Mouse (Mus musculus) liver, postnatal 0 days (tissue): ENCODE results near the gene 4921507P07Rik. TPM values are rescaled to one million over a fixed set of nuclear protein-coding genes. Genes with fewer than 3 reads are reported as not detected.

Experiments used
- ATAC-seq: fragments of 200-750 bp; cut with Nextera tagmentation; 2 replicates; pipeline ENCODE4 v1.8.0; 2017; ENCODE audit warnings: mild to moderate bottlenecking, moderate library complexity
- DNase-seq: peaks from one replicate; pipeline ENCODE4 v3.0.0-alpha.2; 2016
- H3K27ac ChIP-seq: fragments of 300-500 bp; sonication (generic); 2 replicates; pipeline ENCODE4 v1.5.1; 2014; ENCODE audit warnings: antibody characterized with exemption, moderate library complexity, mild to moderate bottlenecking, low read depth
- H3K27me3 ChIP-seq: fragments of 300-500 bp; sonication (generic); 2 replicates; pipeline ENCODE4 v1.6.1; 2014; ENCODE audit warnings: low read length, control low read depth, mixed read lengths; ENCODE audit not compliant: insufficient read depth
- H3K36me3 ChIP-seq: fragments of 300-500 bp; sonication (generic); replicated peaks from 2 replicates; pipeline ENCODE4 v1.6.1; 2014; ENCODE audit warnings: mild to moderate bottlenecking, control low read depth, low read length, moderate library complexity, mixed read lengths; ENCODE audit not compliant: insufficient read depth
- H3K4me1 ChIP-seq: fragments of 300-500 bp; sonication (generic); 2 replicates; pipeline ENCODE4 v1.6.1; 2014; ENCODE audit warnings: antibody characterized with exemption, mild to moderate bottlenecking, control low read depth; ENCODE audit not compliant: insufficient read depth
- H3K4me2 ChIP-seq: fragments of 300-500 bp; sonication (generic); 2 replicates; pipeline ENCODE4 v1.6.1; 2014; ENCODE audit warnings: low read depth, mild to moderate bottlenecking, low read length, moderate library complexity, mixed read lengths
- H3K4me3 ChIP-seq: fragments of 300-500 bp; sonication (generic); 2 replicates; pipeline ENCODE4 v1.5.1; 2014; ENCODE audit warnings: low read depth, low read length
- H3K9ac ChIP-seq: fragments of 300-500 bp; sonication (generic); replicated peaks from 2 replicates; pipeline ENCODE4 v1.6.1; 2014; ENCODE audit warnings: mild to moderate bottlenecking, moderate library complexity
- H3K9me3 ChIP-seq: fragments of 300-500 bp; sonication (generic); 2 replicates; pipeline ENCODE4 v1.6.1; 2016; ENCODE audit warnings: mild to moderate bottlenecking, control low read depth, low read length, mixed read lengths
- CTCF ChIP-seq: sonication (generic); IDR thresholded peaks from 2 replicates; pipeline ENCODE4 v1.5.1; 2016; ENCODE audit warnings: antibody characterized with exemption, low read depth
- EP300 ChIP-seq: IDR thresholded peaks from 2 replicates; pipeline ENCODE4 v1.6.1; 2016; ENCODE audit warnings: antibody characterized with exemption, low read depth, mild to moderate bottlenecking
- WGBS: fragments of 180-500 bp; shearing (Covaris S2); extraction: QIAGEN DNeasy Blood & Tissue Kit; methylation state at CpG from one replicate; pipeline ENCODE4 v1.1.7; 2014; ENCODE audit not compliant: insufficient replicate concordance; 5-methylcytosine and 5-hydroxymethylcytosine counted together
- polyA plus RNA-seq: library from polyadenylated mRNA; unstranded; fragments of >200 nt; fragmentation: Nextera tagmentation; extraction: Ambion mirVana; gene quantifications from 2 replicates; pipeline ENCODE4 v1.2.1, GENCODE M21; 2015

Gene 4921507P07Rik
- polyA plus RNA-seq, 1 experiment from 2014 or later = 0.43 TPM

DNA sequence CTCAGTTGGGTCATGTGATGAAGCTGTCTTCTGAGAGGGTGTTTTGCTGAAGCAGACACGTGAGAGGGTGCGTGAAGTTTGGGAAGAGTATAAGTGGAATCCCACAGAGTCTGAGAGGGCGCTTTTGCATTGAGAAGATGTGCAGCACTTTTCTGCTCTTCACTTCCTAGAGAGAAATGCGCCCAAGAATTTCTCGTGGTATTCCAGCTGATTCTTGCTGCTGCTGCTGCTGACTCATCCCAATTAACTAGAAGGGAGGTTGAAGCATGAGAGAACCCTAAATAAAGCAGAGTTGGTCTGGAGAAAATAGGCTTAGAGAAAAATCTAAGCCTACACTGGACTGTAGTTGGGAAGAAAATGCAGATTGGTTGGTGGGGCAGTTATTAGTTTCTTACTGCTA is 47.4 kb downstream of the 4921507P07Rik start:
- TF ChIP-seq CTCF = no peak
- no peak for TF ChIP-seq EP300
- H3K4me3 ChIP-seq = no peak overlapping the region
- H3K4me1 ChIP-seq = 0 out of 2 replicates have a peak, but pooled peaks cover 3% of the 10 kb centered on the region
- H3K27ac ChIP-seq = no peak overlapping the region
- H3K9ac ChIP-seq = no peak overlapping the region
- WGBS = 68% methylated on average over 5 of the region's 5 CpGs
- H3K4me2 ChIP-seq = no peak overlapping the region
- ATAC-seq (no peak), DNase-seq (no peak)
- no peaks in the 10 kb centered on the region for H3K27me3 ChIP-seq
- no peaks in the 10 kb centered on the region for H3K9me3 ChIP-seq
- H3K36me3 ChIP-seq = no peaks in the 10 kb centered on the region

DNA sequence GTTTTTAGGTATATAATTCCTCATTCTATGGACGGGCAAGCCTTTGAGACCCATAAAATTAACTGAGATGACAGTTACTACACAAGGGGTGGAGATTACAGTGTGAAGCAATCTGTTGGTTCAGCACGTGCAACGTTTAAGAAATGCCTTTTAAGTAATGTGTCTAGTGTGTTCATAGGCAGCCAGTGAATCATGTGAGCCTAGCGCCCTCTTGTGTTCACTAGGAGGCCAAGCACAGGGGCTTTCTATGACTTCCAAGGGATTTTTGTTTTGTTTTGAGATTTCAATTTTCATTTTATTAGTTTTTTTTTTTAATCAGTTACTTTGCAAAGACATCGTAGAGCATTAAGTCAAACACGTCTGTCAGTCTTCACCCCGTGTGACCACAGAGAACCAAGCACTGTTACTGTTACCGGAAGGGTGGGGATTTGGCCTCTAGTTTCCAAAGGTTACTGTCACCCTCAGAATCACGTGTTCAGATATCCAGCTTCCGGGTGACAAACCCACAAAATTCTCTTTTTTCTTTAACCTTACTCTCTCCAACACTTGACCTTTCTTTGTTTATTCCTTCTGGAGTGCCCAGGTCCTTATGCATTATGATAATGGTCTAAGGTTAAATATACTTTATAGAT is 50.9 kb downstream of the 4921507P07Rik start:
- H3K4me1 ChIP-seq = 0 out of 2 replicates have a peak, but pooled peaks cover 3% of the 10 kb centered on the region
- peak overlapping the region; percentile 22; the same call in 1 of the 2 replicates for H3K27ac ChIP-seq
- H3K36me3 ChIP-seq = no peaks in the 10 kb centered on the region
- H3K4me2 ChIP-seq = 0 out of 2 replicates have a peak overlapping the region, but pooled peaks have one; percentile 18
- 16% methylated on average over 10 of the region's 10 CpGs for WGBS
- no peak for DNase-seq
- H3K9ac ChIP-seq = no peak overlapping the region
- no peak overlapping the region for H3K4me3 ChIP-seq
- no peaks in the 10 kb centered on the region for H3K9me3 ChIP-seq
- no peaks in the 10 kb centered on the region for H3K27me3 ChIP-seq
- TF ChIP-seq CTCF (peak; percentile 85), EP300 (0 out of 2 replicates have a peak, but pooled peaks have one; percentile 25)
- peak; percentile 77 for ATAC-seq

DNA sequence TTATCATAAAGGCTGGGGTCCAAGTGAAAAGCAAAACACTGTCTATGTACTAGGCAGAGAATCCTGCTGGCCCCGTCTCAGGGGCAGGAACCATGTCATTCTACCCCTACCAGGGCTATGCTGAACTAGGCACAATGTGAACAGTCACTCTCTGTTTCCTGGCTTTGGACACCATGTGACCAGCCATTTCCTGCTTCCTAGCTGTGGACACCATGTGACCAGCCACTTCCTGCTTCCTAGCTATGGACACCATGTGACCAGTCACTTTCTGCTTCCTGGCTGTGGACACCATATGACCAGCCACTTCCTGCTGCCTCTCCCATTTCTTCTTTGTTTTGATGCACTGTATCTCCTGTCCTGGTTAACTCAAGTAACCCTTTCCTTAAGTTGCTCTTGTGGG is 53.9 kb downstream of the 4921507P07Rik start:
- Histone ChIP-seq H3K4me1 (0 out of 2 replicates have a peak, but pooled peaks cover 3% of the 10 kb centered on the region), H3K4me2 (no peak overlapping the region), H3K4me3 (no peak overlapping the region), H3K36me3 (no peaks in the 10 kb centered on the region), H3K9ac (no peak overlapping the region), H3K27me3 (no peaks in the 10 kb centered on the region), H3K27ac (no peak overlapping the region), H3K9me3 (no peaks in the 10 kb centered on the region)
- ATAC-seq = no peak
- TF ChIP-seq CTCF (no peak), EP300 (no peak)
- no peak for DNase-seq
- 86% methylated on average over 1 of the region's 1 CpGs for WGBS

DNA sequence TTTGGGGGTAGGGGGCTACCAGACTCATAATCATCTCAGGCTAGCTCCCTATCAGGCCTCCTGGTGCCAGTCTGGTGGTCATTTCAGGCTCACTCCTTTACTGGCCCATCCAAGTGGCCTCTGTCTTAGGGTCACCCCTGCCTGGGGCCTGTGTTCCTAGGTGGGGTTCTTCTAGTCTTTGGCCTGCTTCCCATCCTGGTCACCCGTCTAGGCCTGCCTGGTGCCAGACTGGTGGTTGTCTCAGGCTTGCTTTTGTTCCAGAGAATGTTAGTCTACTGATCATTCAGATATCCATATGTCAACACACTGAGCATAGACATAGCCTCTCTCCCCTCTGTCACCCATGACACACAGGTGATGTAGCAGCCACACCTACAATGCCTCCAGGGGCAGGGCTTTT is 56.8 kb downstream of the 4921507P07Rik start:
- Histone ChIP-seq H3K27me3 (no peaks in the 10 kb centered on the region), H3K4me3 (no peak overlapping the region), H3K36me3 (no peaks in the 10 kb centered on the region), H3K9ac (no peak overlapping the region), H3K4me1 (no peaks in the 10 kb centered on the region), H3K4me2 (no peak overlapping the region), H3K27ac (no peak overlapping the region), H3K9me3 (no peaks in the 10 kb centered on the region)
- TF ChIP-seq EP300 = no peak
- no peak for TF ChIP-seq CTCF
- ATAC-seq (no peak), DNase-seq (no peak)
- 67% methylated on average over 1 of the region's 1 CpGs for WGBS

DNA sequence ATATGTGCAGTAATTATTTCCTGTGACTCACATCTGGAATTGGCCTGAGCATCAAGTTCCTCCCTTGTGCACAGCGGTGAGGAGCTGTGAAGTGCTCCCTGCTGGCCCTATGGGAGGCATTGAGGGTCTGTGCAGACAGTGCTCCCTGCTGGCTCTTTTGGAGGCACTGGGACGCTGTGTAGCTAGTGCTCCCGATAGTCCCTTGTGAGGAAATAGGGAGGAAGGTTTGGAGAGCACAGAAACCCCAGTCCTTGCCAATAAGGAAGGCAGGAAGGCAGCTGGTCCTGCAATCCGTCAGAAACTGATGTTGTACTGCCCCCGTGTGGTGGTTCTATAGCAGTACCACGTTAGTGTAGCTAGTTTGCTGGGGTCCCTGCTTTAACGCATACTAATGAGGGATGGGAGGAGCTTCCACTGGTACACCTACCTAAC is 60.0 kb downstream of the 4921507P07Rik start:
- no peak overlapping the region for H3K27ac ChIP-seq
- H3K4me2 ChIP-seq = no peak overlapping the region
- no peaks in the 10 kb centered on the region for H3K36me3 ChIP-seq
- H3K9ac ChIP-seq = no peak overlapping the region
- no peaks in the 10 kb centered on the region for H3K4me1 ChIP-seq
- peak; percentile 90 for TF ChIP-seq CTCF
- TF ChIP-seq EP300 = no peak
- H3K9me3 ChIP-seq = no peaks in the 10 kb centered on the region
- 7% methylated on average over 7 of the region's 7 CpGs for whole genome bisulfite sequencing
- no peak overlapping the region for H3K4me3 ChIP-seq
- ATAC-seq (0 out of 2 replicates have a peak, but pooled peaks have one; percentile 43), DNase-seq (peak; percentile 81)
- no peaks in the 10 kb centered on the region for H3K27me3 ChIP-seq

DNA sequence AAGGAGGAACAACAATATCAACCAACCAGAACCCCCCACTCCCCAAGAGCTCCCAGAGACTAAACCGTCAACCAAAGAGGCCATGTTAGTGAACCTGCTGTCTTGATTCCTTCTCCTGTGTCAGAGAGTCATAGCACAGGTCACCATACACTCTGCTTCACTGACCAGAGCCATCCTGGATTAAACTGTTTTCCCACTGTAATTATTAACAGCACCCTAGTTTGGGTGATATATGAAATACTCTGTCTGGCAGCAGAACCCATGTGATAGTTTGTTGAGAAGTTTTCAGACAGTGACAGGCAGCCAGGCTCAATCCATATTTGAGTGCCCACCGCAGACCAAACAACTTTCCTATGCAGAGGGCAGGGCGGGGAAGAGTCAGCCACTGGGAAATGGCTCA is 61.1 kb downstream of the 4921507P07Rik start:
- H3K4me1 ChIP-seq = no peaks in the 10 kb centered on the region
- H3K4me3 ChIP-seq = no peak overlapping the region
- H3K4me2 ChIP-seq = no peak overlapping the region
- H3K9me3 ChIP-seq = no peaks in the 10 kb centered on the region
- H3K36me3 ChIP-seq = no peaks in the 10 kb centered on the region
- H3K27ac ChIP-seq = no peak overlapping the region
- no peak overlapping the region for H3K9ac ChIP-seq
- ATAC-seq = no peak
- DNase-seq = no peak
- 91% methylated on average over 3 of the region's 3 CpGs for WGBS
- no peaks in the 10 kb centered on the region for H3K27me3 ChIP-seq
- no peak for TF ChIP-seq CTCF
- no peak for TF ChIP-seq EP300
